Mouse (Mus musculus) liver, embryonic 15.5 days (tissue): ENCODE data around the gene Bap1. TPM values are rescaled to one million over a fixed set of nuclear protein-coding genes. Genes with fewer than 3 reads are reported as not detected.

ENCODE experiments used
- ATAC-seq: fragments of 200-750 bp; cut with Nextera tagmentation; 2 replicates; pipeline ENCODE4 v1.8.0; 2017; ENCODE audit warnings: moderate number of reproducible peaks, mild to moderate bottlenecking, moderate library complexity; ENCODE audit not compliant: insufficient read depth
- H3K27ac ChIP-seq: fragments of 300-500 bp; sonication (generic); replicated peaks from 2 replicates; pipeline ENCODE4 v1.5.1; 2015; ENCODE audit warnings: mild to moderate bottlenecking, inconsistent platforms
- H3K27me3 ChIP-seq: fragments of 300-500 bp; sonication (generic); 2 replicates; pipeline ENCODE4 v1.6.1; 2015; ENCODE audit warnings: mild to moderate bottlenecking, inconsistent platforms
- H3K36me3 ChIP-seq: fragments of 300-500 bp; sonication (generic); replicated peaks from 2 replicates; pipeline ENCODE4 v1.6.1; 2015; ENCODE audit warnings: moderate library complexity, mild to moderate bottlenecking, inconsistent platforms
- H3K4me1 ChIP-seq: fragments of 300-500 bp; sonication (generic); replicated peaks from 2 replicates; pipeline ENCODE4 v1.6.1; 2015; ENCODE audit warnings: inconsistent platforms
- H3K4me2 ChIP-seq: fragments of 300-500 bp; sonication (generic); 2 replicates; pipeline ENCODE4 v1.6.1; 2015; ENCODE audit warnings: moderate library complexity, mild to moderate bottlenecking, inconsistent platforms
- H3K4me3 ChIP-seq: fragments of 300-500 bp; sonication (generic); replicated peaks from 2 replicates; pipeline ENCODE4 v1.5.1; 2015; ENCODE audit warnings: mild to moderate bottlenecking, inconsistent platforms
- H3K9ac ChIP-seq: fragments of 300-500 bp; sonication (generic); 2 replicates; pipeline ENCODE4 v1.6.1; 2015; ENCODE audit warnings: moderate library complexity, mild to moderate bottlenecking, inconsistent platforms
- H3K9me3 ChIP-seq: fragments of 300-500 bp; sonication (generic); replicated peaks from 2 replicates; pipeline ENCODE4 v1.6.1; 2016; ENCODE audit warnings: inconsistent platforms
- WGBS: fragments of 180-500 bp; shearing (Covaris S2); methylation state at CpG from one replicate; pipeline ENCODE4 v1.1.7; 2015; ENCODE audit warnings: mixed read lengths; ENCODE audit not compliant: insufficient replicate concordance; 5-methylcytosine and 5-hydroxymethylcytosine counted together
- polyA plus RNA-seq: library from polyadenylated mRNA; unstranded; fragments of >200 nt; fragmentation: Nextera tagmentation; extraction: Ambion mirVana; gene quantifications from 2 replicates; pipeline ENCODE4 v1.2.1, GENCODE M21; 2015

The Bap1 gene
- polyA plus RNA-seq, 1 experiment from 2014 or later: 35.8 TPM

GRCm38 (mm10) chr14:31213868-31214267 is 37.4 kb upstream of the Bap1 start:
- 56% methylated on average over 8 of the region's 8 CpGs for WGBS
- no peak overlapping the region for H3K9ac ChIP-seq
- H3K36me3 ChIP-seq: no peaks in the 10 kb centered on the region
- H3K27ac ChIP-seq: peak overlapping the region; percentile 45
- H3K4me3 ChIP-seq: no peak overlapping the region
- ATAC-seq: no peak; the same call in 1 of the 2 replicates
- no peaks in the 10 kb centered on the region for H3K9me3 ChIP-seq
- no peak overlapping the region for H3K4me2 ChIP-seq
- H3K4me1 ChIP-seq: peaks cover 45% of the 10 kb centered on the region
- no peaks in the 10 kb centered on the region; the same call in 1 of the 2 replicates for H3K27me3 ChIP-seq

GRCm38 (mm10) chr14:31214684-31215083 is 36.6 kb upstream of the Bap1 start:
- H3K9ac ChIP-seq: no peak overlapping the region
- peaks cover 38% of the 10 kb centered on the region for H3K4me1 ChIP-seq
- no peak overlapping the region; the same call in 1 of the 2 replicates for H3K27ac ChIP-seq
- no peaks in the 10 kb centered on the region for H3K36me3 ChIP-seq
- ATAC-seq: no peak
- no peaks in the 10 kb centered on the region for H3K9me3 ChIP-seq
- H3K4me2 ChIP-seq: no peak overlapping the region
- no peak overlapping the region for H3K4me3 ChIP-seq
- WGBS: 49% methylated on average over 3 of the region's 3 CpGs
- no peaks in the 10 kb centered on the region; the same call in 1 of the 2 replicates for H3K27me3 ChIP-seq

- WGBS: 26% methylated on average over 15 of the region's 15 CpGs
- Histone ChIP-seq H3K4me1 (peaks cover 38% of the 10 kb centered on the region), H3K4me3 (no peak overlapping the region), H3K27me3 (no peaks in the 10 kb centered on the region; the same call in 1 of the 2 replicates), H3K9me3 (no peaks in the 10 kb centered on the region), H3K36me3 (no peaks in the 10 kb centered on the region), H3K27ac (no peak overlapping the region), H3K4me2 (no peak overlapping the region; the same call in 1 of the 2 replicates), H3K9ac (no peak overlapping the region)
- ATAC-seq: no peak
These were observed 35.9 kb upstream of the Bap1 start for GRCm38 (mm10) chr14:31215157-31216002.

GRCm38 (mm10) chr14:31216846-31217245 is 34.4 kb upstream of the Bap1 start, which contains the start of gene Nisch:
Gene Nisch (minus strand): TSS chr14:31216946.
- H3K36me3 ChIP-seq: no peaks in the 10 kb centered on the region
- no peak within 1 kb of the TSS for H3K9ac ChIP-seq
- no peaks in the 10 kb centered on the region for H3K9me3 ChIP-seq
- no peak for ATAC-seq
- peaks cover 7% of the 10 kb centered on the region; the same call in 1 of the 2 replicates for H3K27me3 ChIP-seq
- no peak within 1 kb of the TSS for H3K27ac ChIP-seq
- WGBS: 58% methylated on average over 2 of the region's 2 CpGs
- H3K4me3 ChIP-seq: no peak within 1 kb of the TSS
- no peak within 1 kb of the TSS for H3K4me2 ChIP-seq
- peaks cover 31% of the 10 kb centered on the region for H3K4me1 ChIP-seq

- Histone ChIP-seq H3K9me3 (no peaks in the 10 kb centered on the region), H3K36me3 (no peaks in the 10 kb centered on the region), H3K27me3 (peaks cover 7% of the 10 kb centered on the region; the same call in 1 of the 2 replicates), H3K9ac (no peak within 1 kb of the TSS), H3K4me1 (peaks cover 31% of the 10 kb centered on the region), H3K27ac (no peak within 1 kb of the TSS), H3K4me2 (no peak within 1 kb of the TSS), H3K4me3 (no peak within 1 kb of the TSS)
- ATAC-seq: no peak; the same call in 1 of the 2 replicates
- 8% methylated on average over 11 of the region's 11 CpGs for WGBS
These were observed 33.6 kb upstream of the Bap1 start, which contains the start of gene Sema3g for GRCm38 (mm10) chr14:31217666-31218065. Gene Sema3g (plus strand): TSS chr14:31217860.

GRCm38 (mm10) chr14:31226978-31227377 is 24.3 kb upstream of the Bap1 start:
- Histone ChIP-seq H3K27me3 (peaks cover 23% of the 10 kb centered on the region; the same call in 1 of the 2 replicates), H3K4me2 (no peak overlapping the region), H3K36me3 (no peaks in the 10 kb centered on the region), H3K9ac (no peak overlapping the region), H3K4me1 (peaks cover 6% of the 10 kb centered on the region; the same call in 1 of the 2 replicates), H3K4me3 (no peak overlapping the region), H3K27ac (no peak overlapping the region), H3K9me3 (no peaks in the 10 kb centered on the region)
- ATAC-seq: no peak
- WGBS: 56% methylated on average over 4 of the region's 4 CpGs

- Histone ChIP-seq H3K4me1 (peaks cover 14% of the 10 kb centered on the region; the same call in 1 of the 2 replicates), H3K27me3 (peaks cover 36% of the 10 kb centered on the region), H3K9me3 (no peaks in the 10 kb centered on the region), H3K4me3 (no peak overlapping the region), H3K36me3 (no peaks in the 10 kb centered on the region), H3K9ac (no peak overlapping the region), H3K27ac (no peak overlapping the region), H3K4me2 (no peak overlapping the region)
- WGBS: 26% methylated on average over 6 of the region's 6 CpGs
- ATAC-seq: no peak
These were observed 23.0 kb upstream of the Bap1 start for GRCm38 (mm10) chr14:31228234-31228633.

GRCm38 (mm10) chr14:31230442-31230841 is 20.8 kb upstream of the Bap1 start:
- H3K4me3 ChIP-seq: no peak overlapping the region
- H3K4me2 ChIP-seq: no peak overlapping the region
- no peak overlapping the region for H3K27ac ChIP-seq
- peaks cover 39% of the 10 kb centered on the region for H3K27me3 ChIP-seq
- H3K4me1 ChIP-seq: peaks cover 19% of the 10 kb centered on the region; the same call in 1 of the 2 replicates
- 59% methylated on average over 8 of the region's 8 CpGs for WGBS
- no peaks in the 10 kb centered on the region for H3K36me3 ChIP-seq
- ATAC-seq: no peak
- H3K9me3 ChIP-seq: no peaks in the 10 kb centered on the region
- H3K9ac ChIP-seq: no peak overlapping the region

GRCm38 (mm10) chr14:31232404-31233069 is 18.7 kb upstream of the Bap1 start:
- Histone ChIP-seq H3K4me3 (no peak overlapping the region), H3K9me3 (no peaks in the 10 kb centered on the region), H3K4me1 (peaks cover 19% of the 10 kb centered on the region; the same call in 1 of the 2 replicates), H3K36me3 (no peaks in the 10 kb centered on the region), H3K9ac (no peak overlapping the region), H3K27me3 (peaks cover 37% of the 10 kb centered on the region), H3K27ac (no peak overlapping the region), H3K4me2 (no peak overlapping the region)
- WGBS: 59% methylated on average over 13 of the region's 13 CpGs
- ATAC-seq: no peak; the same call in 1 of the 2 replicates

- H3K4me3 ChIP-seq: no peak overlapping the region
- no peak overlapping the region for H3K27ac ChIP-seq
- 43% methylated on average over 14 of the region's 14 CpGs for WGBS
- H3K9me3 ChIP-seq: no peaks in the 10 kb centered on the region
- H3K27me3 ChIP-seq: peaks cover 30% of the 10 kb centered on the region
- 0 out of 2 replicates have a peak, but pooled peaks have one; percentile 27 for ATAC-seq
- peaks cover 19% of the 10 kb centered on the region; the same call in 1 of the 2 replicates for H3K4me1 ChIP-seq
- no peak overlapping the region for H3K9ac ChIP-seq
- H3K4me2 ChIP-seq: no peak overlapping the region
- H3K36me3 ChIP-seq: no peaks in the 10 kb centered on the region
These were observed 17.9 kb upstream of the Bap1 start for GRCm38 (mm10) chr14:31233070-31233995.
